Mouse (Mus musculus) lung, embryonic 14.5 days (tissue): ENCODE results near the gene Morn4. TPM values are rescaled to one million over a fixed set of nuclear protein-coding genes. Genes with fewer than 3 reads are reported as not detected.

Experiments
- ATAC-seq: fragments of 200-750 bp; cut with Nextera tagmentation; 2 replicates; pipeline ENCODE4 v1.8.0; 2017; ENCODE audit warnings: mild to moderate bottlenecking, moderate TSS enrichment, moderate library complexity; ENCODE audit not compliant: insufficient read depth
- DNase-seq: peaks from one replicate; pipeline ENCODE4 v3.0.0-alpha.2; 2015
- H3K27ac ChIP-seq: fragments of 300-500 bp; sonication (generic); 2 replicates; pipeline ENCODE4 v1.5.1; 2014; ENCODE audit warnings: low read depth, mild to moderate bottlenecking, moderate library complexity
- H3K27me3 ChIP-seq: fragments of 300-500 bp; sonication (generic); 2 replicates; pipeline ENCODE4 v1.6.1; 2014; ENCODE audit warnings: low read length, control low read depth; ENCODE audit not compliant: insufficient read depth
- H3K36me3 ChIP-seq: fragments of 300-500 bp; sonication (generic); 2 replicates; pipeline ENCODE4 v1.6.1; 2014; ENCODE audit warnings: control low read depth; ENCODE audit not compliant: insufficient read depth
- H3K4me1 ChIP-seq: fragments of 300-500 bp; sonication (generic); 2 replicates; pipeline ENCODE4 v1.6.1; 2014; ENCODE audit warnings: antibody characterized with exemption, control low read depth; ENCODE audit not compliant: insufficient read depth
- H3K4me2 ChIP-seq: fragments of 300-500 bp; sonication (generic); 2 replicates; pipeline ENCODE4 v1.6.1; 2014; ENCODE audit warnings: mild to moderate bottlenecking
- H3K4me3 ChIP-seq: fragments of 300-500 bp; sonication (generic); 2 replicates; pipeline ENCODE4 v1.5.1; 2014; ENCODE audit warnings: low read depth, low read length
- H3K9ac ChIP-seq: fragments of 300-500 bp; sonication (generic); 2 replicates; pipeline ENCODE4 v1.6.1; 2014
- H3K9me3 ChIP-seq: fragments of 300-500 bp; sonication (generic); 2 replicates; pipeline ENCODE4 v1.6.1; 2016; ENCODE audit warnings: low read depth, low read length, control low read depth
- CTCF ChIP-seq: IDR thresholded peaks from 2 replicates; pipeline ENCODE4 v1.5.1; 2016; ENCODE audit warnings: antibody characterized with exemption, low read depth
- WGBS: fragments of 180-500 bp; shearing (Covaris S2); extraction: QIAGEN DNeasy Blood & Tissue Kit; methylation state at CpG from one replicate; pipeline ENCODE4 v1.1.7; 2014; 5-methylcytosine and 5-hydroxymethylcytosine counted together
- polyA plus RNA-seq: library from polyadenylated mRNA; unstranded; fragments of >200 nt; fragmentation: Nextera tagmentation; extraction: Ambion mirVana; gene quantifications from 2 replicates; pipeline ENCODE4 v1.2.1, GENCODE M21; 2014

The Morn4 gene
- polyA plus RNA-seq, 1 experiment from 2014 or later, result 24.8 TPM

DNA sequence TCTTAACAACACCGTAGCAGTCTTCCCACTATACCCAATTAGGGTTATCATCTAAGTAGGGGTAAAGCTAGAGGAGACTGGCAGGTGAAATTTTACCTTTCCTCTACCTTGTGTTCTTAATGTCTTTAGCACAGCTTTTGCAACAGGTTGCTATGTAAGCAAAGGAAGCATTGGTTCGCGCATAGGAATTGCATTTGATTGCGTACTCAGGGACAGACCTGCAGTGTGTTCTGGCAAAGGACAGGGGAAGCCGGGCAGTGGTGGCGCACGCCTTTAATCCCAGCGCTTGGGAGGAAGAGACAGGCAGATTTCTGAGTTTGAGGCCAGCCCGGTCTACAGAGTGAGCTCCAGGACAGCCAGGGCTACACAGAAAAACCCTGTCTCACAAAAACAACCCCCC, 32.0 kb upstream of the Morn4 start:
- H3K9ac ChIP-seq, result no peak overlapping the region
- H3K27ac ChIP-seq, result no peak overlapping the region
- no peaks in the 10 kb centered on the region for H3K9me3 ChIP-seq
- no peak for DNase-seq
- ATAC-seq, result no peak
- TF ChIP-seq CTCF, result no peak
- H3K36me3 ChIP-seq, result peaks cover 88% of the 10 kb centered on the region
- no peak overlapping the region for H3K4me3 ChIP-seq
- H3K4me1 ChIP-seq, result no peaks in the 10 kb centered on the region
- no peaks in the 10 kb centered on the region for H3K27me3 ChIP-seq
- no peak overlapping the region for H3K4me2 ChIP-seq
- 93% methylated on average over 9 of the region's 9 CpGs for WGBS

DNA sequence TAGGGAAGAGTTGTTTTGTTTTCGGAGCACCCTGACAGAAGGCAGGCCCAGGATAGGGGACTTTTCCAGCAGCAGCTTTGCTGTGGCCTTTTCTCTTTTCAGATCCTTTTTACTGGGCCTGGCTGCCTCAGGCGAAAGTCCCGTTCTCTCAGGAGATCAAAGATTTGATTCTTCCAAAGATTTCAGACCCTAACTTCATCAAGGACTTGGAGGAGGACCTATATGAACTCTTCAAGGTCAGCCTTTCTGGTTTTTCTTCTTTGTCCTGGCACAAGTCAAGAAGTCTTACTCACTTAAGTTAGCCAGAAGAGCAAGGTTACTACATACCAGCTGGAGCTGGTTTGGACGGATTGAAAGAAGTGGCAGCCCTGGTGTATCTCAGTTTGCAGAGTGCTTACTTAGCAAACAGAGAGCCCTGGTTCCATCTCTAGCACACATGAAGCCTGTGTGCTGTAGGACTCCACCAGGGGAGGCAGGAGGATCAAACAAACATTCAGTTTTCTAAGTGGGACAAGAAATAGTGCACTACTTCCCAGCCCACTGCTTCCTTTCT, 29.7 kb upstream of the Morn4 start:
- H3K36me3 ChIP-seq, result peaks cover 68% of the 10 kb centered on the region

DNA sequence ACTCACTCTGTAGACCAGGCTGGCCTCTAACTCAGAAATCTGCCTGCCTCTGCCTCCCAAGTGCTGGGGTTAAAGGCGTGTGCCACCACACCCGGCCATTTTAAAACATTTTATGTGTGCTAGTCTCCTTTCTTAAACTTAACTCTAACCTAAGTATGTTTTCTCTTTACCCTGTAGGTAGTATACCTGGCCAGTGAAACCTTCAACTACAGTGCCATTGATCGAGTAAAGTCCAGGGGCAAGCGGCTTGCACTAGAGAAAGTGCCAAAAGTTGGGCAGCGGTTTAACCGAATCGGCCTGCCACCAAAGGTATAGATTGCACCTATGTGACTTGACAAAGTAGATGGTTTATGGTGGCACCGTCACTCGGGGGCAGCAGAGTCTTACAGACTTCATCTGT, 18.5 kb upstream of the Morn4 start:
- no peaks in the 10 kb centered on the region for H3K4me1 ChIP-seq
- H3K9me3 ChIP-seq, result no peaks in the 10 kb centered on the region
- H3K27ac ChIP-seq, result no peak overlapping the region
- no peak overlapping the region for H3K4me2 ChIP-seq
- no peaks in the 10 kb centered on the region for H3K27me3 ChIP-seq
- ATAC-seq (no peak), DNase-seq (no peak)
- no peak for TF ChIP-seq CTCF
- no peak overlapping the region for H3K9ac ChIP-seq
- 93% methylated on average over 9 of the region's 9 CpGs for WGBS
- H3K4me3 ChIP-seq, result no peak overlapping the region
- H3K36me3 ChIP-seq, result peaks cover 40% of the 10 kb centered on the region

More for the DNA sequence above, 29.7 kb upstream of the Morn4 start:
- Histone ChIP-seq H3K9ac (no peak overlapping the region), H3K4me1 (no peaks in the 10 kb centered on the region), H3K27ac (peak overlapping the region; percentile 58), H3K4me2 (no peak overlapping the region), H3K4me3 (no peak overlapping the region), H3K27me3 (no peaks in the 10 kb centered on the region), H3K9me3 (no peaks in the 10 kb centered on the region)
- no peak for ATAC-seq
- peak; percentile 37 for DNase-seq
- no peak for TF ChIP-seq CTCF
- 72% methylated on average over 4 of the region's 4 CpGs for WGBS

DNA sequence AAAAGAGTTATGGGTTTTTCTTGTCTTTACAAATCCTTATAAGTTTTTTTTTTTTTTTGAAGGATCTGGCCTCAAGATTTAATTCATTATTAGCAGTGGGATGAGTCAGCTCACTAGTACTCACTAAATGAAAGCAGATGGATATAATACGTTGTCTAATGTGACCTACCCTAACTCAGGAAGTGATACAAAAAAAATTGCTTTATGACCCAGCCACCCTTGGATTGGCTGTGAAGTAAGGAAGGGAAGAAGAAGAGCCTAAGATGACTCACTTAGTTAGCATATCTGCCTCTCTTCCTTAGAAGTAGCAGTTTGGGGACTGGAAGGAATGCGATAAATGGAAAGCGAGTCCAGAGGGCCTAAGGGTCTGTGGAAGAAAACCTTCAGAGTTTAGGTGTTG, 13.2 kb upstream of the Morn4 start:
- no peak for DNase-seq
- TF ChIP-seq CTCF, result no peak
- no peaks in the 10 kb centered on the region for H3K9me3 ChIP-seq
- H3K27ac ChIP-seq, result no peak overlapping the region
- 86% methylated on average over 3 of the region's 3 CpGs for WGBS
- H3K4me3 ChIP-seq, result no peak overlapping the region
- H3K4me1 ChIP-seq, result no peaks in the 10 kb centered on the region
- H3K9ac ChIP-seq, result no peak overlapping the region
- H3K36me3 ChIP-seq, result peaks cover 34% of the 10 kb centered on the region
- ATAC-seq, result no peak
- no peak overlapping the region for H3K4me2 ChIP-seq
- no peaks in the 10 kb centered on the region for H3K27me3 ChIP-seq

DNA sequence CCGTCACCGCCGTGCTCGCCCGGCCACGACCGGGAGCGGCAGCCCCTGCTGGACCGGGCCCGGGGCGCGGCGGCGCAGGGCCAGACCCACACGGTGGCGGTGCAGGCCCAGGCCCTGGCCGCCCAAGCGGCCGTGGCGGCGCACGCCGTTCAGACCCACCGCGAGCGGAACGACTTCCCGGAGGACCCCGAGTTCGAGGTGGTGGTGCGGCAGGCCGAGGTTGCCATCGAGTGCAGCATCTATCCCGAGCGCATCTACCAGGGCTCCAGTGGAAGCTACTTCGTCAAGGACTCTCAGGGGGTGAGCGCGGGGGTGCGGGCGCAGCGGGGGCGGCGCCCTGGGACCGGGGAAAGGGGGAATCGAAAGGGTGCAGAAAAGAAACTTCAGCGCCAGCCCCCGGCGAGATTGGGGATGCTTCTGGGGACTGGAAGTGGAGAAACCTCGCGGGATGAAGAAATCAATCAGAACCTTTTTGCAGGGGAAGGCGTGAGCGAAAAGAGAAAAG, 4.5 kb upstream of the Morn4 start:
- Histone ChIP-seq H3K4me1 (peaks cover 3% of the 10 kb centered on the region), H3K36me3 (peaks cover 14% of the 10 kb centered on the region; the same call in 1 of the 2 replicates), H3K4me2 (peak overlapping the region; percentile 85), H3K27ac (peak overlapping the region; percentile 87), H3K9me3 (no peaks in the 10 kb centered on the region), H3K9ac (peak overlapping the region; percentile 84), H3K4me3 (peak overlapping the region; percentile 92), H3K27me3 (no peaks in the 10 kb centered on the region)
- DNase-seq (peak; percentile 49), ATAC-seq (peak; percentile 75)
- TF ChIP-seq CTCF, result no peak
- under 1% methylated on average over 52 of the region's 52 CpGs for WGBS

DNA sequence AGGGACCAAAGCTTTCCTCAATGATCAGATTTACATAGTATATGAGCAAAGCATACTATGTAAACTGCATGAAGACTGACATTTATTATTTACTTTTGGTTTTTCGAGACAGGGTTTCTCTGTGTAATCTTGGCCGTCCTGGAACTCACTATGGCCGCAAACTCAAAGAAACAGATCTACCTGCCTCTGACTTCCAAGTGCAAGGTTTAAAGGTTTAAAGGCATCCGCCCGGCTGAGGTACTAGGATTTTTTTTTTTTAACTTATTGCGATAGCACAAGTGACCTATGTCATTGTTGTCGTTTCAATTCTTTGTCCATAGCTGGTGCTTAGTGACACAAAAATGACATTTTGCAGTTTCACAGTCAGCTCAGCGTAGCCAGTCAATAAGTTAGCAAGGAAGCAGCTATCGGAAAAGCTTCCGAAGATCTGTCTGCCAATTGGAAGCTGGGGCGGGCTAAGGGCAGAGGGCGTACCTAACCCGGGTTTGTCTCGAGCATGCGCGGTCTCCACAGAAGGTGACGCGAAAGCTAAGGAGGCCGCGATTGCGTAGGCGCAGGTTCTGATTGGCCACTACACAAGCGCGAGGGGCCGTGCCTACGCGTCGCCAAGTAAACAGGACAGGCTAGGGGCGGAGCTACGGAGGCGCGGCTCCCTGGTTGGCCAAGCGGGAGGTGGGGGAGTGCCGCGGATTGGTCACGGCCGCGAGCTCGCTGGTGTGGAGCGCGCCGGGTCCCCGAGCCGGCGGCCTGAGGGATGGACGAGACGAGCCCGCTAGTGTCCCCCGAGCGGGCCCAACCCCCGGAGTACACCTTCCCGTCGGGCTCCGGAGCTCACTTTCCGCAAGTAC, 3.8 kb upstream of the Morn4 start, which contains the start of gene Pi4k2a:
Gene Pi4k2a (plus strand): TSS at position 723 of the 848 bp plus-strand sequence.
- WGBS, result under 1% methylated on average over 51 of the region's 55 CpGs
- no peaks in the 10 kb centered on the region for H3K9me3 ChIP-seq
- peaks cover 11% of the 10 kb centered on the region; the same call in 1 of the 2 replicates for H3K36me3 ChIP-seq
- no peaks in the 10 kb centered on the region for H3K27me3 ChIP-seq
- TF ChIP-seq CTCF, result no peak
- H3K9ac ChIP-seq, result peak within 1 kb of the TSS; percentile 84
- peaks cover 3% of the 10 kb centered on the region for H3K4me1 ChIP-seq
- peak within 1 kb of the TSS; percentile 85 for H3K4me2 ChIP-seq
- peak within 1 kb of the TSS; percentile 92 for H3K4me3 ChIP-seq
- H3K27ac ChIP-seq, result peak within 1 kb of the TSS; percentile 87
- ATAC-seq (peak; percentile 97), DNase-seq (peak; percentile 100)
